In genomic region chr15:88468810-88469209, GRCm38 (mm10) we compare ENCODE assay signal across 8 mouse cellular contexts.
DNase-seq lines count a peak whose midpoint lies in the region; ATAC-seq lines count a peak whose summit lies in the region.

No protein-coding gene starts in this region.

- DNase-seq in thymus, postnatal 14 days: peak; percentile 3
- no peak for DNase-seq in thymus, postnatal 10 days (ENCODE audit: low spot score in 2 of 2)
- DNase-seq in cerebellum, adult 9-10 months: peak; percentile 7
- DNase-seq in layer of hippocampus, adult 11-12 months (ENCODE audit: low spot score): peak; percentile 77
- no peak for DNase-seq in urinary bladder, postnatal 25 days (ENCODE audit: low spot score)

- ATAC-seq in frontal cortex, adult (ENCODE audit: low TSS enrichment): peak; percentile 93
- ATAC-seq in megakaryocyte progenitor cell, adult 5-6 weeks (replicated peaks; ENCODE audit: poor library complexity): peak; percentile 46; the same call in 1 of the 2 replicates
- ATAC-seq in inflammation-experienced regulatory T-cells, adult 6 months: no peak

Comparison
In these comparisons a context has a peak if more than half of its experiments do, and no peak if none do; other contexts are left out.
1. DNase-seq: peak in thymus, postnatal 14 days (single experiment), cerebellum, adult 9-10 months (single experiment) and layer of hippocampus, adult 11-12 months (single experiment); none in thymus, postnatal 10 days (0 of 2) and urinary bladder, postnatal 25 days (single experiment).